Mouse (Mus musculus): Measurements from ENCODE around the gene Vmn1r224. TPM values are rescaled to one million over a fixed set of nuclear protein-coding genes. Genes with fewer than 3 reads are reported as not detected.

The Vmn1r224 gene
- not detected in 2 replicates for polyA plus RNA-seq (2012; rRNA removed)

DNA sequence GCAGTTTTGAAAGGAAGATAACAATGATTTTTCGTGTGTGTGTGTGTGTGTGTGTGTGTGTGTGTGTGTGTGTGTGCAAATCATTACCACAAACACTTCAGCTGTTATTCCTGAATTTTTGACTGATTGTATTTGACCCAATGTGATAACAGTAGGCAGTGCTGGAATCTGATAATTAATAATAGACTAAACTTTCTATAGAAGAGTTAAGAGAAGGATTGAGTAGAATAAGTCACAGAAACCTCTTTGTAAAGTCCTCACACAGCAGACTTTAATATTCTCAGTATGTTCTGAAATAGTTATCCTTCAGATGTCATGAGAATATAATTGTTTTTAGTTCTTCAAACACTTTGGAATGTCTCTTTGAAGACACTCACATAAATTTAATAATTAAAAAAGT is at the start of gene Vmn1r224:
TSS of gene Vmn1r224 (plus strand) at position 301 of the 400 bp plus-strand sequence.

Other genes with a start within 250 kb of the Vmn1r224 start
- not detected in 2 replicates for gene Fpr-rs6, start 231.0 kb upstream of the Vmn1r224 start, polyA plus RNA-seq (2012; rRNA removed)
- not detected in 2 replicates for gene Vmn2r105, start 179.1 kb upstream of the Vmn1r224 start, polyA plus RNA-seq (2012; rRNA removed)
- gene Vmn2r106, start 128.6 kb upstream of the Vmn1r224 start, polyA plus RNA-seq (2012; rRNA removed): not detected in 2 replicates
- gene Vmn2r107, start 68.9 kb upstream of the Vmn1r224 start, polyA plus RNA-seq (2012; rRNA removed): not detected in 2 replicates
- not detected in 2 replicates for gene Vmn2r108, start 67.2 kb downstream of the Vmn1r224 start, polyA plus RNA-seq (2012; rRNA removed)
- not detected in 2 replicates for gene Vmn1r225, start 84.0 kb downstream of the Vmn1r224 start, polyA plus RNA-seq (2012; rRNA removed)
- not detected in 2 replicates for gene Vmn2r109, start 150.6 kb downstream of the Vmn1r224 start, polyA plus RNA-seq (2012; rRNA removed)
- gene Vmn2r110, start 182.3 kb downstream of the Vmn1r224 start, polyA plus RNA-seq (2012; rRNA removed): not detected in 2 replicates
- not detected in 2 replicates for gene Fpr-rs3, start 210.7 kb downstream of the Vmn1r224 start, polyA plus RNA-seq (2012; rRNA removed)